Mouse (Mus musculus) embryonic stem cell, embryonic (primary cell): ENCODE measurements around the gene Dusp8.

ENCODE experiments used
- CTCF ChIA-PET, 4 experiments: fragments of 300-600 bp in 2 of 4; fragments of 350-600 bp in 2 of 4; sonication (Branson Sonifier 250); formaldehyde crosslinking; loops; one replicate each; lab custom pipeline; 2022; ENCODE audit warnings: inconsistent platforms in 2 of 4; lab: Charles Lee
- POLR2A ChIA-PET, 4 experiments: fragments of 300-600 bp in 2 of 4; fragments of 350-600 bp in 2 of 4; sonication (Branson Sonifier 250); formaldehyde crosslinking; loops; one replicate each; lab custom pipeline; 2022; ENCODE audit warnings: antibody characterized with exemption in 4 of 4, inconsistent platforms in 1 of 4; lab: Charles Lee

Gene Dusp8

GRCm38 (mm10) chr7:142030073-142030472 lies 65.6 kb downstream of the Dusp8 start:
- ChIA-PET POLR2A (no interaction called here), CTCF (interaction anchor here in 1 of 4 experiments (0.8 kb wide), 1 partner anchor 115 kb away, joined by 3 read pairs; no protein-coding TSS in a partner anchor)
